Mouse (Mus musculus): Measurements from ENCODE around the gene Foxred2. TPM values are rescaled to one million over a fixed set of nuclear protein-coding genes. Genes with fewer than 3 reads are reported as not detected.
A peak's percentile ranks its signal among the peaks of the same experiment; 100 is the strongest.

Gene Foxred2
- 9.1 TPM in 2 replicates for polyA plus RNA-seq (2014; fragmentation: Nextera tagmentation; extraction: Ambion mirVana)

DNA sequence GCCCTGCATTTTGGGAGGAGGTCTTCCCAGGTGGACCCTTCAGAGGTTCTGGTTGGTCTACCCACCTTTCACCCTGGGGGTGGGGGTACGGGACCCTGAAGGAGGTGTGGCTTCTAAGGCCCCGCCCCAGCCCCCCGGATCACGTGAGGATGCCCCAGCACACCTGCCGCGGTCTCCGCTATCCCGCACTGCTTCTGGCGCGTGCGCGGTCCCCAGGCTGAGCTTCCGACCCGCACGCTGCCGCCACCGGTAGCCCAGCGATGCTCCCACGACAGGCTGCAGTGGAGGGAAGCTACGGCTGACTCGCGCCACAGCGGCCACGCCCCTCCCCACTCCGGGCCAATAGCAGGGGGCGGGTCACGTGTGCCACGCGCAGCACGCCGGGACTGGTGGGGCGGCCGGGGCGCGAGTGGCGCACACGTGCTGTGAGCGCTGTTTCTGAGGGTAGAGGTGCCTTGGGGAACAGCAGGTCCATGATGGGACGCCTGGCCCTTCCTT, at the start of gene Foxred2:
Gene Foxred2 (minus strand): TSS at position 319 of the 498 bp plus-strand sequence.
- WGBS, result under 1% methylated on average over 39 of the region's 39 CpGs
- H3K27ac ChIP-seq (ENCODE audit: low read depth, low read length), result 0 out of 2 replicates have a peak within 1 kb of the TSS, but pooled peaks have one; percentile 12
- H3K36me3 ChIP-seq (ENCODE audit: control insufficient read depth, insufficient read depth, low read length), result peaks cover 15% of the 10 kb centered on the region; the same call in 1 of the 2 replicates
- H3K27me3 ChIP-seq (ENCODE audit: control insufficient read depth, insufficient read depth, low read length), result peaks cover 4% of the 10 kb centered on the region; the same call in 1 of the 2 replicates
- H3K9me3 ChIP-seq (ENCODE audit: control insufficient read depth, low read length), result no peaks in the 10 kb centered on the region
- peak within 1 kb of the TSS; percentile 79 for H3K4me2 ChIP-seq (ENCODE audit: low read depth, low read length, severe bottlenecking)
- H3K4me3 ChIP-seq (ENCODE audit: low read depth, low read length), result peak within 1 kb of the TSS; percentile 54
- peak within 1 kb of the TSS; percentile 59 for H3K9ac ChIP-seq (ENCODE audit: low read length)
- DNase-seq (ENCODE audit: low spot score) (peak; percentile 93), ATAC-seq (replicated peaks; ENCODE audit: low FRiP score) (peak; percentile 92)
- peaks cover 8% of the 10 kb centered on the region for H3K4me1 ChIP-seq (replicated peaks; ENCODE audit: control insufficient read depth, insufficient read depth, low read length)

DNA sequence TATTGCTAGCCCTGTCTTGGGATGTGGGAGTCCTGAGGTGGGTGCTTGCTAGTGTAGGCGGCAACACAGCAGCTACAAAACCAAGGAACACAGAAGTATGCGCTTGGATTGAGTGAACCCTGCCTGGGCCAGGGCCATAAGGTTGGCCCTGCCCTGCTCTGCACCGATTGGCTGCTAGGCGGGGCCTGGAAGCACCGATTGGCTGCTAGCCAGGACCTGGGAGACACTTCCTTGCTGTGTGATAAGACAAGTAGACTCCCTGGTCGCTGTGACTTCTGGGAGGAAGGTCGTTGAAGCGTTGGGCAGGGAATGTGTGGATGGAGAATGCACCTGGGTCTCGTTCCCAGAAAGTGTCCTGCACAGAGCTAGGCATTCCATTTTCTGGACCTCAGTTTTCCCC, 47.4 kb upstream of the Foxred2 start:
- 62% methylated on average over 9 of the region's 9 CpGs for whole genome bisulfite sequencing
- Histone ChIP-seq H3K9me3 (ENCODE audit: control insufficient read depth, low read length) (no peaks in the 10 kb centered on the region), H3K4me1 (replicated peaks; ENCODE audit: control insufficient read depth, insufficient read depth, low read length) (peaks cover 2% of the 10 kb centered on the region; the same call in 1 of the 2 replicates), H3K27ac (ENCODE audit: low read depth, low read length) (no peak overlapping the region), H3K4me2 (ENCODE audit: low read depth, low read length, severe bottlenecking) (no peak overlapping the region), H3K4me3 (ENCODE audit: low read depth, low read length) (no peak overlapping the region), H3K27me3 (ENCODE audit: control insufficient read depth, insufficient read depth, low read length) (no peaks in the 10 kb centered on the region), H3K36me3 (ENCODE audit: control insufficient read depth, insufficient read depth, low read length) (no peaks in the 10 kb centered on the region), H3K9ac (ENCODE audit: low read length) (no peak overlapping the region)
- no peak for ATAC-seq (replicated peaks; ENCODE audit: low FRiP score)
- no peak for DNase-seq (ENCODE audit: low spot score)

DNA sequence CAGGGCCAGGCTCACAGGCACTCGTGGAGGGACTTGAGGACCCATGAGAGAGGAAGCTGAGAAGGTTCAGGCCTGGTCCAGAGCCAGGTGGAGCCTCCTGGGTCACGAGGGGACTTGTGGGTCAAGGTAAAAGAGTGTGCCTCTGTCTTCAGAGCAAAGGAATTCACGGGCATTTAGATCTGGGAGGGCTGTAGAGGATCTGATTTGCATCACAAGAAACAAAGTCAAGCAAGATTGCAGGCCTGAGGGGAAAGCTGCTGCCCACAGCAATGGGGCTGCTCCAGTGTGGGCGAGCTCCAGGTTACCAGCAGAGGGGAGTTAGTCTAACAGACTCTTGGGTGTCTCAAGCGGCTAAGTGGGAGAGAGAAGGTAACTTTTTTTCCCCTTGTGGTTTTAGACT, 44.9 kb upstream of the Foxred2 start:
- 27% methylated on average over 5 of the region's 5 CpGs for WGBS
- DNase-seq (ENCODE audit: low spot score), result no peak
- H3K27me3 ChIP-seq (ENCODE audit: control insufficient read depth, insufficient read depth, low read length), result no peaks in the 10 kb centered on the region
- H3K4me2 ChIP-seq (ENCODE audit: low read depth, low read length, severe bottlenecking), result no peak overlapping the region
- H3K9me3 ChIP-seq (ENCODE audit: control insufficient read depth, low read length), result no peaks in the 10 kb centered on the region
- no peak overlapping the region for H3K27ac ChIP-seq (ENCODE audit: low read depth, low read length)
- no peak overlapping the region for H3K4me3 ChIP-seq (ENCODE audit: low read depth, low read length)
- H3K4me1 ChIP-seq (replicated peaks; ENCODE audit: control insufficient read depth, insufficient read depth, low read length), result peaks cover 2% of the 10 kb centered on the region; the same call in 1 of the 2 replicates
- H3K9ac ChIP-seq (ENCODE audit: low read length), result no peak overlapping the region
- no peaks in the 10 kb centered on the region for H3K36me3 ChIP-seq (ENCODE audit: control insufficient read depth, insufficient read depth, low read length)
- ATAC-seq (replicated peaks; ENCODE audit: low FRiP score), result no peak

DNA sequence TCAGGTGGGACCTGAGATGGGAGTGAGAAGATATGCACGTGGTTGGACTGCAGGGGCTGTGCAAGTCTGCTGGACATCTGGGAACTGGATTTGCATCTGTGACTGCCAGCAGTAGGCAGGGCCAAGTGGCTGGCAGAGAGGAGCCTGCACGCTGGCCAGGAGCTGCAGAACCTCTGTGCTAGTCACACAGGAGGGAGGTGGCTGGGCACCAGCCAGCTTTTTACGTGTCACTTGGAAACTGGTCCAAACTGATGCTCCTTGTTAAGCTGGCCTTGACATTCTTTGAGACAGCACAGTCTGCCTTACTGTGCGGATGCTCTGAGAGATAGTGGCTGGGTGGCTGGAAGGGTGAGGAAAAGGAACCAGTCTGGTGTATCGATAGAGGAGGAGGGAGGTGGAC, 32.0 kb upstream of the Foxred2 start:
- no peak overlapping the region for H3K4me3 ChIP-seq (ENCODE audit: low read depth, low read length)
- H3K27me3 ChIP-seq (ENCODE audit: control insufficient read depth, insufficient read depth, low read length), result no peaks in the 10 kb centered on the region
- no peaks in the 10 kb centered on the region for H3K4me1 ChIP-seq (replicated peaks; ENCODE audit: control insufficient read depth, insufficient read depth, low read length)
- DNase-seq (ENCODE audit: low spot score) (no peak), ATAC-seq (replicated peaks; ENCODE audit: low FRiP score) (no peak)
- H3K36me3 ChIP-seq (ENCODE audit: control insufficient read depth, insufficient read depth, low read length), result no peaks in the 10 kb centered on the region
- WGBS, result 83% methylated on average over 5 of the region's 5 CpGs
- H3K9ac ChIP-seq (ENCODE audit: low read length), result no peak overlapping the region
- no peaks in the 10 kb centered on the region for H3K9me3 ChIP-seq (ENCODE audit: control insufficient read depth, low read length)
- H3K27ac ChIP-seq (ENCODE audit: low read depth, low read length), result no peak overlapping the region
- H3K4me2 ChIP-seq (ENCODE audit: low read depth, low read length, severe bottlenecking), result no peak overlapping the region

DNA sequence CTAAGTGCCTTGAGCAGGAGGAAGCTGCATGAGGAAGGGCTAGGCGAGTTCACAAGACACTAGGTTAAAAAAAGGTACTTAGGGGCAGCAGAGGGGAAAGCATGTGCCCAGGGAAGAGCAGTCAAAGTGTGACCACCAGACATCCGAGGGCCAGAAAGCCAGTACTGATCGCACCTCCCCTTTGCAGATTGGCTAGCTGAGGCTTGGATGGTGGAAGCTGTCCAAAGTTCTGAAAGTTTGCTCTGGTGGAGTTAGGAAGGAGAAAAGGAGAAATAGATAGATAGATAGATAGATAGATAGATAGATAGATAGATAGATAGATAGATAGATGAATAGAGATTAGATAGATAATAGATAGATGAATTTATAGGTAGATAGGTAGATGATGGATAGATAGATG, 26.9 kb upstream of the Foxred2 start:
- H3K4me1 ChIP-seq (replicated peaks; ENCODE audit: control insufficient read depth, insufficient read depth, low read length), result no peaks in the 10 kb centered on the region
- H3K27me3 ChIP-seq (ENCODE audit: control insufficient read depth, insufficient read depth, low read length), result no peaks in the 10 kb centered on the region; the same call in 1 of the 2 replicates
- H3K4me3 ChIP-seq (ENCODE audit: low read depth, low read length), result no peak overlapping the region
- H3K27ac ChIP-seq (ENCODE audit: low read depth, low read length), result no peak overlapping the region
- no peaks in the 10 kb centered on the region for H3K9me3 ChIP-seq (ENCODE audit: control insufficient read depth, low read length)
- DNase-seq (ENCODE audit: low spot score) (no peak), ATAC-seq (replicated peaks; ENCODE audit: low FRiP score) (no peak)
- 46% methylated on average over 3 of the region's 3 CpGs for WGBS
- H3K4me2 ChIP-seq (ENCODE audit: low read depth, low read length, severe bottlenecking), result no peak overlapping the region
- no peak overlapping the region for H3K9ac ChIP-seq (ENCODE audit: low read length)
- no peaks in the 10 kb centered on the region for H3K36me3 ChIP-seq (ENCODE audit: control insufficient read depth, insufficient read depth, low read length)

DNA sequence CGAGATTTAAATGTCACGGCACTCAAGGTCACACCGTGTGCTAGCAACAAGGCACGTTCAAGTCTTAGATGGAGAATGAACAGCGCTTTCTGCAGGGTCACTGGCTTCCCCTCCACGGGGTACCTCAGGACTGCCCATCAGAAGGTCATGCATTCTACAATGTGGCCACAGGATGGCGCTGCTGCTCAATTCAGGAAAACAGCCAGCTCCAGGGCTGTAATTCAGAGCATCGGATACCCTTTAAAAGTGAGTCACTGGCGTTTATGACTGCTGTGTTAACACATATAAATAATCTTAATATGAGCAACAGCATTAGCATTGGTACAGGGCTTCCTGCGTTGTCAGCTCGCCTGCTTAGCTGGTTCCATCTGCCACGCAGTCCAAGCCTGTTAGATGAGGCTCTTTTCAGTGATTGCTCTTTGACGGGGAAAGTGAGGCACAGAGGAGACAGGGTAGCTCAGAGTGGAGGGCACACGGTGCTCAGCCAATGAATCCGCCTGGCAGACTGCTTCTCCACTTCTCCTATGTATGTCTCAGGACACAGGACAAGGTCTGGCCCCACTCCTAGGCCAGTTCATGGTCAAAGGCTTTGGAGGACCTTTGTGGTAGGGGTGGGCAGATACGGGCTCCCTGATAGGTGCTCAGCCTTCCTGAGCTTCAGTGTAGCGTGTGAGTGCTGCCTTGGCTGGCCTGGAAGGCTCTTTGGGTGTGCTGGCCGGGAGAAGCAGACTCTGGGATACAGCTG, 25.8 kb upstream of the Foxred2 start:
- H3K9me3 ChIP-seq (ENCODE audit: control insufficient read depth, low read length), result no peaks in the 10 kb centered on the region
- H3K36me3 ChIP-seq (ENCODE audit: control insufficient read depth, insufficient read depth, low read length), result no peaks in the 10 kb centered on the region
- ATAC-seq (replicated peaks; ENCODE audit: low FRiP score) (0 out of 2 replicates have a peak, but pooled peaks have one; percentile 42), DNase-seq (ENCODE audit: low spot score) (peak; percentile 83)
- no peak overlapping the region for H3K4me3 ChIP-seq (ENCODE audit: low read depth, low read length)
- no peaks in the 10 kb centered on the region for H3K4me1 ChIP-seq (replicated peaks; ENCODE audit: control insufficient read depth, insufficient read depth, low read length)
- WGBS, result 26% methylated on average over 18 of the region's 18 CpGs
- H3K4me2 ChIP-seq (ENCODE audit: low read depth, low read length, severe bottlenecking), result no peak overlapping the region
- H3K27ac ChIP-seq (ENCODE audit: low read depth, low read length), result no peak overlapping the region
- no peaks in the 10 kb centered on the region; the same call in 1 of the 2 replicates for H3K27me3 ChIP-seq (ENCODE audit: control insufficient read depth, insufficient read depth, low read length)
- H3K9ac ChIP-seq (ENCODE audit: low read length), result no peak overlapping the region; the same call in 1 of the 2 replicates

DNA sequence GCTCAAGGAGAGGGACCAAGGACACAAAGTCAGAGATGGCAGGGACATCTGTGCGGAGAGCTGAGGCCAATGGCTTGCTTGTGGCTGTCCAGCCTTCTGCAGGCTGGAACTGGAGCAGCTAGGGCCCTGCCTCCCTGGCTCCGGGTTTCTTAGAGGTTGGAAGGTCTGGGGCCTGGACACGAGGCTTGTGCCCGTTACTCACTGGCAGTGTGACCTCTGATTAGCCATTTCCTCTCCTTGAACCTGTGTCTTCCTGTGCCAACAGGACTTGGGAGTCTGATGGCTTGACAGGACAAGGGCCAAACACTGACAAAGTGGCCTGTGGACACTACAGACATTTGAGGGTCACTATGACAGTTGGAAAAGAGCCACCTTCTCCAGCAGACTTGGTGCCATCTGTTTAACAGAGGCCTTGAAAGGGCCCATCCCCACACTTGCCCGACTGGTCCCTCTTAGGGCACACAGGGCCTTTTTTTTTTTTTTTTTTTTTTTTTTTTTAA, 24.7 kb upstream of the Foxred2 start:
- H3K36me3 ChIP-seq (ENCODE audit: control insufficient read depth, insufficient read depth, low read length), result no peaks in the 10 kb centered on the region
- no peak overlapping the region for H3K4me3 ChIP-seq (ENCODE audit: low read depth, low read length)
- no peak for DNase-seq (ENCODE audit: low spot score)
- H3K27ac ChIP-seq (ENCODE audit: low read depth, low read length), result no peak overlapping the region
- ATAC-seq (replicated peaks; ENCODE audit: low FRiP score), result no peak
- H3K4me1 ChIP-seq (replicated peaks; ENCODE audit: control insufficient read depth, insufficient read depth, low read length), result no peaks in the 10 kb centered on the region
- no peaks in the 10 kb centered on the region for H3K9me3 ChIP-seq (ENCODE audit: control insufficient read depth, low read length)
- H3K9ac ChIP-seq (ENCODE audit: low read length), result no peak overlapping the region
- no peaks in the 10 kb centered on the region; the same call in 1 of the 2 replicates for H3K27me3 ChIP-seq (ENCODE audit: control insufficient read depth, insufficient read depth, low read length)
- no peak overlapping the region for H3K4me2 ChIP-seq (ENCODE audit: low read depth, low read length, severe bottlenecking)
- WGBS, result 86% methylated on average over 5 of the region's 5 CpGs

DNA sequence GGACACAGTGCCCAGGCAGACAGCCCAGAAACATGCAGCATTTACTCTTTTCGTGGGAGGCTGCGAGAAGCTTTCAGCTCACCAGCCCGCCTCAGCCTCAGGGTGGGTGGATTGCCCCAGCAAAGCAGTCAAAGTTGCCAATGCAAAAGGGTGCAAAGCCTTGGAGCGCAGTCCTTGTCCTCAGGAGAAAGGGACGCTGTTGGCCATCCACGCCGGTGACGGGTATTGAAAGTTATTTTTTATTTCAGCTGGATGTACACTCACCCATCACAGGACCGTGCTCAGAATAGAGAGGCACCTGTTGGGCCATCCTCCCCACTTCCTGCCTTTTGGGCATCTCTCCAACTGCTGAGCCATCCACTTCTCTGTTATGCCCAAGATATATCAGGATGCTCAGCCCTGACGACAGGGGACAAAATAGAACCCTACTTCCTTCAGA, 22.9 kb upstream of the Foxred2 start:
- no peaks in the 10 kb centered on the region; the same call in 1 of the 2 replicates for H3K27me3 ChIP-seq (ENCODE audit: control insufficient read depth, insufficient read depth, low read length)
- no peak overlapping the region for H3K4me2 ChIP-seq (ENCODE audit: low read depth, low read length, severe bottlenecking)
- ATAC-seq (replicated peaks; ENCODE audit: low FRiP score), result no peak
- H3K36me3 ChIP-seq (ENCODE audit: control insufficient read depth, insufficient read depth, low read length), result no peaks in the 10 kb centered on the region
- H3K27ac ChIP-seq (ENCODE audit: low read depth, low read length), result no peak overlapping the region
- no peak overlapping the region for H3K4me3 ChIP-seq (ENCODE audit: low read depth, low read length)
- no peak for DNase-seq (ENCODE audit: low spot score)
- 86% methylated on average over 10 of the region's 10 CpGs for WGBS
- H3K9me3 ChIP-seq (ENCODE audit: control insufficient read depth, low read length), result no peaks in the 10 kb centered on the region
- no peak overlapping the region for H3K9ac ChIP-seq (ENCODE audit: low read length)
- H3K4me1 ChIP-seq (replicated peaks; ENCODE audit: control insufficient read depth, insufficient read depth, low read length), result no peaks in the 10 kb centered on the region
